Mouse (Mus musculus): ENCODE measurements at regions not wholly inside any gene's neighbourhood (a gene's known extent, or its start where the extent isn't known, plus 50 kb on each side); places are given as distances from the start of the nearest gene placed in this dataset.

- DNase-seq: no peak
These were observed 55.0 kb upstream of the Tbl1xr1 start for GRCm38 (mm10) chr3:22021360-22021935.

GRCm38 (mm10) chr3:22022418-22022817 is 54.0 kb upstream of the Tbl1xr1 start:
- peak in 1 of 2 experiments; percentile 10 for DNase-seq

GRCm38 (mm10) chr3:22023049-22023448 is 53.4 kb upstream of the Tbl1xr1 start:
- no peak for DNase-seq

- DNase-seq: peak; percentile 8 to 14
These were observed 52.9 kb upstream of the Tbl1xr1 start for GRCm38 (mm10) chr3:22023551-22023950.

GRCm38 (mm10) chr3:22024200-22024599 is 52.3 kb upstream of the Tbl1xr1 start:
- DNase-seq: no peak

GRCm38 (mm10) chr3:22025119-22025518 is 51.3 kb upstream of the Tbl1xr1 start:
- no peak for DNase-seq

- DNase-seq: no peak
These were observed 50.8 kb upstream of the Tbl1xr1 start for GRCm38 (mm10) chr3:22025615-22026014.
